Mouse (Mus musculus) kidney, postnatal 14 days (tissue): ENCODE data around the gene Pde4a.

ENCODE experiments used
- DNase-seq: peaks from one replicate; pipeline ENCODE4 v3.0.0; 2022; ENCODE audit warnings: mixed read lengths

Gene Pde4a

GRCm38 (mm10) chr9:21165041-21165951 lies at the start of gene Pde4a:
Pde4a (plus strand) TSS chr9:21165714.
- DNase-seq = peak; percentile 70

- no peak for DNase-seq
These were observed 48.4 kb upstream of the Pde4a start for GRCm38 (mm10) chr9:21117073-21117472.

GRCm38 (mm10) chr9:21121483-21121882 lies 44.0 kb upstream of the Pde4a start:
- peak; percentile 38 for DNase-seq

GRCm38 (mm10) chr9:21124837-21125236 lies 40.7 kb upstream of the Pde4a start:
- DNase-seq = no peak

GRCm38 (mm10) chr9:21125502-21126258 lies 39.8 kb upstream of the Pde4a start:
- DNase-seq = no peak

- DNase-seq = no peak
These were observed 39.3 kb upstream of the Pde4a start for GRCm38 (mm10) chr9:21126259-21126627.

GRCm38 (mm10) chr9:21131059-21131956 lies 34.2 kb upstream of the Pde4a start, which contains the start of gene Tyk2:
Tyk2 (minus strand) TSS chr9:21131243.
- DNase-seq = peak; percentile 95

- peak; percentile 39 for DNase-seq
These were observed 33.3 kb upstream of the Pde4a start for GRCm38 (mm10) chr9:21132102-21132775.

GRCm38 (mm10) chr9:21133064-21133707 lies 32.3 kb upstream of the Pde4a start:
- no peak for DNase-seq

- DNase-seq = peak; percentile 49
These were observed 30.8 kb upstream of the Pde4a start for GRCm38 (mm10) chr9:21134595-21135328.

GRCm38 (mm10) chr9:21135329-21135890 lies 30.1 kb upstream of the Pde4a start:
- no peak for DNase-seq

GRCm38 (mm10) chr9:21135941-21136381 lies 29.6 kb upstream of the Pde4a start:
- no peak for DNase-seq

- peak; percentile 39 for DNase-seq
These were observed 29.1 kb upstream of the Pde4a start for GRCm38 (mm10) chr9:21136401-21136800.

GRCm38 (mm10) chr9:21137229-21137628 lies 28.3 kb upstream of the Pde4a start:
- DNase-seq = peak; percentile 70

- DNase-seq = no peak
These were observed 27.1 kb upstream of the Pde4a start for GRCm38 (mm10) chr9:21138386-21138785.

GRCm38 (mm10) chr9:21141922-21142321 lies 23.6 kb upstream of the Pde4a start:
- no peak for DNase-seq

- DNase-seq = no peak
These were observed 21.2 kb upstream of the Pde4a start for GRCm38 (mm10) chr9:21144361-21144760.

GRCm38 (mm10) chr9:21145431-21145830 lies 20.1 kb upstream of the Pde4a start:
- DNase-seq = no peak

- peak; percentile 55 for DNase-seq
These were observed 18.8 kb upstream of the Pde4a start for GRCm38 (mm10) chr9:21146722-21147121.

- DNase-seq = no peak
These were observed 17.1 kb upstream of the Pde4a start for GRCm38 (mm10) chr9:21148427-21148826.
